Mouse (Mus musculus) myocyte (in vitro differentiated cells): ENCODE measurements at regions not wholly inside any gene's neighbourhood (a gene's known extent, or its start where the extent isn't known, plus 50 kb on each side); places are given as distances from the start of the nearest gene placed in this dataset.

Experiments
- H3K27me3 ChIP-seq: one replicate; pipeline ENCODE4 v1.6.1; 2011; ENCODE audit not compliant: control insufficient read depth, insufficient read depth, insufficient read length
- H3K36me3 ChIP-seq: one replicate; pipeline ENCODE4 v1.6.1; 2011; ENCODE audit not compliant: control insufficient read depth, insufficient read depth
- H3K4me2 ChIP-seq: one replicate; pipeline ENCODE4 v1.6.1; 2011; ENCODE audit warnings: low read depth, control low read depth
- H3K4me3 ChIP-seq: one replicate; pipeline ENCODE4 v1.5.1; 2011; ENCODE audit warnings: mild to moderate bottlenecking, control low read depth, moderate library complexity
- H3K79me2 ChIP-seq: one replicate; pipeline ENCODE4 v1.6.1; 2011; ENCODE audit not compliant: control insufficient read depth, insufficient read depth
- H3ac ChIP-seq: one replicate; pipeline ENCODE4 v1.6.1; 2011; ENCODE audit not compliant: control insufficient read depth, insufficient read length
- CEBPB ChIP-seq: IDR thresholded peaks from 2 replicates; pipeline ENCODE4 v1.6.1; 2011; ENCODE audit warnings: mild to moderate bottlenecking, moderate library complexity; ENCODE audit not compliant: poor library complexity, insufficient read depth, severe bottlenecking
- E2F4 ChIP-seq: IDR thresholded peaks from one replicate; pipeline ENCODE4 v1.6.1; 2011; ENCODE audit warnings: mild to moderate bottlenecking, control low read depth, moderate library complexity; ENCODE audit not compliant: insufficient read depth
- MAX ChIP-seq: IDR thresholded peaks from one replicate; pipeline ENCODE4 v1.6.1; 2011; ENCODE audit warnings: low read depth, mild to moderate bottlenecking, control low read depth
- MYOD1 ChIP-seq, 3 experiments: IDR thresholded peaks; one replicate each; pipeline ENCODE4 v1.6.1; 2011; ENCODE audit warnings: control low read depth in 2 of 3, low read depth in 2 of 3, mild to moderate bottlenecking in 2 of 3, moderate library complexity in 1 of 3; ENCODE audit not compliant: insufficient read length in 2 of 3, control insufficient read depth in 1 of 3
- MYOG ChIP-seq, 3 experiments: IDR thresholded peaks; one replicate each; pipeline ENCODE4 v1.6.1; 2011; ENCODE audit warnings: control low read depth in 2 of 3, low read depth in 2 of 3, mild to moderate bottlenecking in 2 of 3; ENCODE audit not compliant: insufficient read length in 2 of 3, control insufficient read depth in 1 of 3, insufficient read depth in 1 of 3
- POLR2A ChIP-seq: IDR thresholded peaks from one replicate; pipeline ENCODE4 v1.6.1; 2011; ENCODE audit warnings: low read depth, mild to moderate bottlenecking, control low read depth, moderate library complexity; ENCODE audit not compliant: insufficient read length
- POLR2AphosphoS2 ChIP-seq: IDR thresholded peaks from one replicate; pipeline ENCODE4 v1.6.1; 2011; ENCODE audit warnings: low read depth, control low read depth; ENCODE audit not compliant: insufficient read length
- REST ChIP-seq: IDR thresholded peaks from one replicate; pipeline ENCODE4 v1.6.1; 2011; ENCODE audit warnings: mild to moderate bottlenecking, control low read depth, moderate library complexity; ENCODE audit not compliant: insufficient read depth, insufficient read length
- SRF ChIP-seq: IDR thresholded peaks from one replicate; pipeline ENCODE4 v1.6.1; 2011; ENCODE audit warnings: low read depth; ENCODE audit not compliant: control insufficient read depth, insufficient read length
- TCF12 ChIP-seq: IDR thresholded peaks from one replicate; pipeline ENCODE4 v1.6.1; 2011; ENCODE audit warnings: mild to moderate bottlenecking, control low read depth; ENCODE audit not compliant: poor library complexity, insufficient read depth, severe bottlenecking
- TCF3 ChIP-seq: IDR thresholded peaks from one replicate; pipeline ENCODE4 v1.6.1; 2011; ENCODE audit warnings: low read depth, control low read depth; ENCODE audit not compliant: insufficient read length
- USF1 ChIP-seq: IDR thresholded peaks from one replicate; pipeline ENCODE4 v1.6.1; 2011; ENCODE audit warnings: low read depth, mild to moderate bottlenecking, control low read depth, moderate library complexity

GRCm38 (mm10) chr7:110679916-110680315 is 52.5 kb downstream of the Adm start:
- TF ChIP-seq POLR2A (no peak), USF1 (no peak), SRF (no peak), CEBPB (no peak), TCF3 (no peak), REST (no peak), POLR2AphosphoS2 (no peak), E2F4 (no peak), TCF12 (no peak), MYOD1 (IDR thresholded peaks at IDR 0.05; ENCODE audit: control insufficient read depth in 1 of 3, insufficient read length in 2 of 3, low read depth in 2 of 3) (no peak), MAX (no peak), MYOG (IDR thresholded peaks at IDR 0.05; ENCODE audit: control insufficient read depth in 1 of 3, insufficient read depth in 1 of 3, insufficient read length in 2 of 3, low read depth in 2 of 3) (no peak)
- Histone ChIP-seq H3K4me2 (no peak overlapping the region), H3ac (no peak overlapping the region), H3K27me3 (no peaks in the 10 kb centered on the region), H3K4me3 (no peak overlapping the region), H3K79me2 (no peaks in the 10 kb centered on the region), H3K36me3 (no peaks in the 10 kb centered on the region)

DNA sequence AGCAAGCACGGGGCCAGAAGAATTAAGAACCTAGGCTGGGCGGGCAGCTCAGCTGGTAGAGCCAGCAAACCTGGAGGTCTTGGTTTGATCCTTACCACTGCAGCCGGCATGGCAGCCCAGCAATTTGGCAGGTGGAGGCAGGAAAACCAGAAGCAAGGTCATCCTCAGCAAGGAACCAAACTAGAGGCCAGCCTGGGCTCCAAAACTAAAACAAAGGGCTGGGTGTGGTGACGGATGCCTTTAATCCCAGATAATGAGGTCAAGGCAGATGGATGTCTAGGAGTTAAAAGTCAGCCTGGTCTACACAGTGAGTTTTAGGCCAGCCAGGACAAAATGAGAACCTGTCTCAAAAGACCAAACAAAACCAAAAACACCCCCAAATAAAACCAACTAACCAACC is 55.5 kb downstream of the Adm start:
- H3K36me3 ChIP-seq, result no peaks in the 10 kb centered on the region
- H3K79me2 ChIP-seq, result no peaks in the 10 kb centered on the region
- H3K4me3 ChIP-seq, result no peak overlapping the region
- no peaks in the 10 kb centered on the region for H3K27me3 ChIP-seq
- no peak overlapping the region for H3ac ChIP-seq
- H3K4me2 ChIP-seq, result no peak overlapping the region
- no peak for TF ChIP-seq POLR2AphosphoS2
- TF ChIP-seq USF1, result no peak
- no peak for TF ChIP-seq E2F4
- TF ChIP-seq MAX, result no peak
- TF ChIP-seq CEBPB, result no peak
- no peak for TF ChIP-seq TCF12
- TF ChIP-seq MYOD1 (IDR thresholded peaks at IDR 0.05; ENCODE audit: control insufficient read depth in 1 of 3, insufficient read length in 2 of 3, low read depth in 2 of 3), result no peak
- no peak for TF ChIP-seq POLR2A
- TF ChIP-seq MYOG (IDR thresholded peaks at IDR 0.05; ENCODE audit: control insufficient read depth in 1 of 3, insufficient read depth in 1 of 3, insufficient read length in 2 of 3, low read depth in 2 of 3), result no peak
- no peak for TF ChIP-seq REST
- no peak for TF ChIP-seq SRF
- TF ChIP-seq TCF3, result no peak

DNA sequence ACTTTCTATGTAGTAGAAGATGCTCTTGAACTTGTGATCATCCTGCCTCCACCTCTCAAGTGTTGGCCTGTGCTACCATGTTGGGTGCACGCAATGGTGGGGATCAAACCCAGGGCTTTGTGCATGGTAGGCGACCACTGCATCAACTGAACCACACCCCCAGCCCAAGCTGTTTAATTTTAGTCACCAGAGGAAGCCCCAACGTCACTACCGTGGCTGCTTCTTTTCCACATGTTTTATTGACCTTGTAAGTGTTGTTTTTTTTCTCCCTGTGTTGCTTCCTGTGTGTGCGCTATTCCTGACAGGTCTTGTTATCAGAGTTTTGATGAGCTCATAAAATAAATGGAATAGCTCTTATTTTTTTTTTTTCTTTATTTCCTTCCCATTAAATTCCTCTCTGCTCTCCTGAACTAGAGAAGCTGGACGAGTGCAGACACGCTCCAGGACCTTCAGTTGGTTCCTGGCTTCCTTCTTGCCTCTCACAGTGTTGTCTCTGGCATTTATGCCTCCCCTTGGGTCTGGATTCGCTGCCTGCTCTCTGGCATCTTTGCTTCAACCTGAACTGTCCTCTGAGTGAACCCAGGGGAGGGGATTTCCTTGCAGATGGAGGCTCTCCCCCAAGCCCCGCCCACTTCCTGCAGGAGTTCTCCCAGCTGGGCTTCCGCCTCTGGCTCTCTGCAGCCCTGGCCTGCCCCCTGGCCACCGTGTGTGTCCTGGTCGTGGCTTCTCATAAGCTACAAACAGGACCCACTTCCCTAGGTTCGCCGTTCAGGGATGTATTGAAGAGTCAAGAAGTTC is 61.6 kb downstream of the Adm start:
- no peak for TF ChIP-seq TCF12
- TF ChIP-seq TCF3, result no peak
- TF ChIP-seq SRF, result no peak
- no peak for TF ChIP-seq MYOD1 (IDR thresholded peaks at IDR 0.05; ENCODE audit: control insufficient read depth in 1 of 3, insufficient read length in 2 of 3, low read depth in 2 of 3)
- no peak for TF ChIP-seq MYOG (IDR thresholded peaks at IDR 0.05; ENCODE audit: control insufficient read depth in 1 of 3, insufficient read depth in 1 of 3, insufficient read length in 2 of 3, low read depth in 2 of 3)
- TF ChIP-seq POLR2A, result no peak
- TF ChIP-seq E2F4, result no peak
- no peak for TF ChIP-seq REST
- TF ChIP-seq MAX, result no peak
- TF ChIP-seq CEBPB, result no peak
- no peak for TF ChIP-seq POLR2AphosphoS2
- no peak for TF ChIP-seq USF1
- Histone ChIP-seq H3ac (no peak overlapping the region), H3K36me3 (no peaks in the 10 kb centered on the region), H3K79me2 (no peaks in the 10 kb centered on the region), H3K27me3 (no peaks in the 10 kb centered on the region), H3K4me3 (no peak overlapping the region), H3K4me2 (no peak overlapping the region)

GRCm38 (mm10) chr7:110690241-110690640 is 62.8 kb downstream of the Adm start:
- TF ChIP-seq CEBPB, result no peak
- TF ChIP-seq POLR2AphosphoS2, result no peak
- TF ChIP-seq POLR2A, result no peak
- no peak for TF ChIP-seq TCF12
- no peak for TF ChIP-seq REST
- no peak for TF ChIP-seq E2F4
- TF ChIP-seq TCF3, result no peak
- TF ChIP-seq MYOD1 (IDR thresholded peaks at IDR 0.05; ENCODE audit: control insufficient read depth in 1 of 3, insufficient read length in 2 of 3, low read depth in 2 of 3), result no peak
- no peak for TF ChIP-seq USF1
- Histone ChIP-seq H3ac (no peak overlapping the region), H3K4me2 (no peak overlapping the region), H3K27me3 (no peaks in the 10 kb centered on the region), H3K79me2 (no peaks in the 10 kb centered on the region), H3K4me3 (no peak overlapping the region), H3K36me3 (no peaks in the 10 kb centered on the region)
